Mouse (Mus musculus) right cerebral cortex, adult 2 months (tissue): Measurements from ENCODE around the gene Ets2.
A peak's percentile ranks its signal among the peaks of the same experiment; 100 is the strongest.
"Not testable (repeated sequence)": the region's sequence is repeated elsewhere in the genome, so short reads cannot be mapped to it uniquely, and the experiment has no call there.

Experiments
- DNase-seq, 2 experiments: peaks; one replicate each; pipeline ENCODE4 v3.0.0; 2021 to 2022; ENCODE audit warnings: low spot score in 2 of 2

Gene Ets2

DNA sequence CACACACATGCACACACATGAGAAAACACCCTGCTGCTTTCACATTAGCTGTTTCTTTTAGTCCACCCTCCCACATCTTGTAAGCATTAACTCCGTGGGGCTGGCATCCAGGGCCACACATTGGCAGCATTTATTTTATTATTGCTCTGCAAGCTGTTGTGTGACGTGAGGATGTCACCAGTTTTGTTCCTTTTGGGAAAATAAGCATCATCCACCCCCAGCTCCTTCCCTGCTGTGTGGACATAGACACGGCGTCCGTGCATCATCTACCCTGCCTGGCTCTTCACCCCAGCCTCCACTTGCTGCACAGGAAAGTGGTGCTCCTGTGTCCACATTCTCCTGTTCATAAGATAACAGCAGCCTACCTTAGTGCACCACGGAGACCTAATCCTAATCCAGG is 27.9 kb downstream of the Ets2 start:
- no peak for DNase-seq

GRCm38 (mm10) chr16:95734785-95735184 is 32.9 kb downstream of the Ets2 start:
- no peak for DNase-seq

- DNase-seq = no peak
These were observed 34.2 kb downstream of the Ets2 start for GRCm38 (mm10) chr16:95736059-95736458.

DNA sequence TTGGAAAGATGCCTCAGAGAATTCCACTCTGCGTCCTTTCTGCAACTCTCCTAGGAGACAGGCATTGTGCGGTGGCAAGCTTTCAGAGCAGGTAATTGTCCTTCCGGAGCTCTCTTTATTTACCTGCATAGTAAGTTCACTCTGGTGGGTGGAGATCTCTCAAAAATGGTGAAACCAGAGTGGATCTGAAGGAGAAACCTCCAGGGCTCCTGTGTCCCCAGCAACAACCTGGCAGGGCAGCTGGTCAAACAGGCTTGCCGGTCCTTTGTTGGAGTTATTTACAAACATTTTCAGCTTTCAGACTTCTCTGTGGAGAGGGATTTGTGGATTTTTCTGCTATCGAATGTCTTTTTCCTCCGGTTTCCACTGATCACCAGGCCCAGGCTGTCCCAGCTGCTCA is 34.6 kb downstream of the Ets2 start:
- no peak for DNase-seq

DNA sequence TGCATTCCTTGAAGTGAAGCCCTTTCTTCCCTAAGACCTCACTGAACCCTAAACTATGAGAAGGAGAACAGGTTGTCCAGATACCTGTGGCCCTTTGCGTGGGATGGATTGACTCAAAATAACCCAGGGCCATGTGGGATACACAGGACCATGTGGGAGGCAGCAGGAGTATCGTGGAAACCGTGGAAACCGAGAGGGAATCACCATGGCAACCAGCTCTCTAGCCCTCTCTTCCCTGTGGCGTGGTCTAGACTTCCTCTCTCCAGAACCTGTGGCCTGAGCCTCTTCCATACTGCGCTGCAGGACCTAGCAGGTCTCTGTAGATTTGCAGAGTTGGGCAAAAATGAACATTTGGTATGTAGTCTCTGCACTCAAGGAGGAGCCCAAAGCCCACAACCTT is 37.6 kb downstream of the Ets2 start:
- DNase-seq = peak; percentile 63 to 68

GRCm38 (mm10) chr16:95741358-95741757 is 39.5 kb downstream of the Ets2 start:
- no peak for DNase-seq

DNA sequence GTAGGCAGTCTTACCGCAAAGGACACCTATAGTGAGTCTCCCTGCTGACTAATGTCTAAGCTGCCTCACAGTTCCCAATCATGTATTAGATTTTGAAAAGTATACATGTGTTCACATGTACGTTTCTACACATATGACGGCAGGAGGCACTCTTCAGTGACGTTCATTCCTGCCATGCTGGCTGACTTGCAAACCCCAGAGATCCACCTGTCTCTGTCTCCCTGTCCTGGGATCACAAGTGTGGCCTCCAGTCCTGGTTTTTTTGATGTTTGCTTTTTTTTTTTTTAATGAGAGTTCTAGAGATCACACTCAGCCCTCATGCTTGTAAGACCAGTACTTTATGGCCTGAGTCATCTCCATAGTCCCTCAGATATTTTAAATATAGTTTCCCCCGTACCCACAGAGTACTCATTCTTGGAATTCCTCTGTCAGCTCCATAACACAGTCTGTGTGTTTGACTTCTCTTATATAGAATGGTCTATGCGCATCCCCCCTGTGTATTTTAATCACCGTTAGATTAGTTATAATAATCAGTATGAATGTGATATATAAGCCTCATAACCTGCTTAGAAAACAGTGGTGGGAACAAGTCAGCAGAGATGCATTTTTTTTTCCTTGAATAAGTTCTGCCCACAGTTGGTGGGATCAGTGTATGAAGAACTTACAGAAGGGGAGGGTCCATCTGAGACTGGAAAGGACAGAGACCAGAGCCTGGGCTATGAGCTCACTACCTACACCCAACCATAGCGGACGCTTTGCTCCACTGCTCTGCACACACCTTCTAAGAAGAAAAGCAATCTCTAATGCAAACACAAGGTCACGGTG is 40.3 kb downstream of the Ets2 start:
- no peak for DNase-seq

- DNase-seq = no peak
These were observed 40.8 kb downstream of the Ets2 start for GRCm38 (mm10) chr16:95742740-95743030.

DNA sequence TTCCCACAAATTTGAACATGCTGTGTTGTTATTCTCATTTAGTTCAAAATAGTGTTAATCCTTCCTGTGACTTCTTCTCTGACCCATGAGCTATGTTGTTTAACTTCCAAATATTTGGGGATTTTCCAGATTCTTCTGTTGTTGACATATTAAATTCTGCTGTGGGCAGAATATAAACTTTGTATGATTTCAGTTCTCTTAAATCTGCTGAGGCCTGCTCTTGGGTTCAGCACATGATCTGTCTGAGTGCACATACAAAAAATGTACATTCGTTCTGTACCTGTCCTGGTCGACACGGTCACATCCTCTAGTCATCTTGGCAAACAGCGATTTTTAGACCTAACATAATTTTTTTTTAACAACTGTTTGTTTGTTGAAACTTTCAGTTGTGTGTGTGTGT is 41.2 kb downstream of the Ets2 start:
- no peak for DNase-seq

DNA sequence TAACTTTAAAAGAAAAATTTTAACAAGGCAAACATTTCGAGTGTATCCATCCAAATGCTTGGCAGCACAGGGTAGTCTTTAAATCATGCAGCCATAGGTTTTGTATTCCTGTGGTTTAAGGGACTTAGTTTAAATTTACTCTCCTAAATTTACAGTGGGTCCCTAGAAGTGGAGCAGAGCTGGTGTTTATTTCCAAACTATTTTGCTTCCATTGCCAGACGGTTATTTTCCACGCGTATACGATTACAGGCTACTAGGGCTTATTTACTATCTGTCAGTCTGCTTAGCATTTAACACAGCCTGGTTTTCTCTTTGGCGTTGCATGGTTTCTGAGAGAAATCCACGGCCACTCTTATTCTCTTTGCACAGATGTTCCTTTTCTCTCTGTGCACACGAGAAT is 42.9 kb downstream of the Ets2 start:
- DNase-seq = no peak

GRCm38 (mm10) chr16:95745685-95746084 is 43.8 kb downstream of the Ets2 start:
- no peak for DNase-seq

- no peak for DNase-seq
These were observed 44.7 kb downstream of the Ets2 start for GRCm38 (mm10) chr16:95746565-95746964.

DNA sequence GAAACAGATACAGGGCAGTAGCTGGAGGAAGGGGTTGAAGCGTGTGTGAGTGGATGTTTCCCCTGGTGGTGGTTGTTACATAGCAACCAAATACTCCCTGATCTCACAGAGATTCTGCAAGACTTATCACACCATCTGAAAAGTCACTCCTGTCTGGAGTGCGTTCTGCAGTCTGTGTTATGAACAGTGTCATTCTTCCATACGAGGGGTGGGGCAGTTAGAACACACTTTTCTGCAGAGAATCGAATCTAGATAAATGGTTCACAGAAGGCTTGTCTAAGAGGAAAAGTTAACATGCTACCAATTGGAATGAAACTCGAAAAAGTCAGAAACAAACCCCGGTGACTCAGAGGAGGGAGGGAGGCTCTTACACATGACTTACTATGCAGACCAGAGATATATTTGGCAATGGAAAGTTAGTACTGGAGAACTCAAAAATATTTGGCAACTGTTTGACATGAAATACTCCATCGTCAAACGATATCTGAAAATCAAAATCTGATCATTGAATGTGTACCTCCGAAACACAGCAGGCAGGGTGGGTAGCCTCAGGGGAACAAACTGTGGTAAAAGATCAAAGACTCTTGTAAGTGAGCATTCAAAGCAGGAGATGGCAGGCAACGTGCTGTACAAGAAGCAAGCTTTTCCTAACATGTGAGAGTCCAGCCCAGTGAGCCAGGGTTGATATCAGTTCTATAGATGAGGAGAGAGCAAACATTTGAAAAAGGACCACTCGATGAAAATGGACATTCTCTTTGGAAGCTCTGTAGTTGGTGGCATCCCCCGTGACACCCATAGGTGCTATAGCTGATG is 47.6 kb downstream of the Ets2 start:
- no peak for DNase-seq

DNA sequence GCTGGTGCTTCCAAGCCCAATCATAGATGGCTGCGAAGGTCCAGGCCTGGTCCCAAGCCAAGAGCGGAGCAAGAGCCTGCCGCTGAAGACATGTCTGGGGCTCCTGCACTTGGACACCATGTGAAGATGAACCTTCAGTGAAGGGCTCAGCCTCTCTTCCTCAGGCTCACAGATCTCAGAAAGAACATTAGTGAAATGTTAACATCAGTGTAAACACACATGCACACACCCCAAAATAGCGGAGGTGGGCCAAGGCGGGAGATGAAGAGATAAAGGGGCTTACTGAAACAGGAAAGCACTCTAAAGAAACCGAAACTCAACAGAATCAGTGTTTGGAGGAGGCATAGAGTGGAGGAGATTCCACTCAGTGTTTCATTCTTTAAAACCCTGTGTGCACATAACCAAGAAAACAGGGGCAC is 48.3 kb downstream of the Ets2 start:
- DNase-seq = no peak

DNA sequence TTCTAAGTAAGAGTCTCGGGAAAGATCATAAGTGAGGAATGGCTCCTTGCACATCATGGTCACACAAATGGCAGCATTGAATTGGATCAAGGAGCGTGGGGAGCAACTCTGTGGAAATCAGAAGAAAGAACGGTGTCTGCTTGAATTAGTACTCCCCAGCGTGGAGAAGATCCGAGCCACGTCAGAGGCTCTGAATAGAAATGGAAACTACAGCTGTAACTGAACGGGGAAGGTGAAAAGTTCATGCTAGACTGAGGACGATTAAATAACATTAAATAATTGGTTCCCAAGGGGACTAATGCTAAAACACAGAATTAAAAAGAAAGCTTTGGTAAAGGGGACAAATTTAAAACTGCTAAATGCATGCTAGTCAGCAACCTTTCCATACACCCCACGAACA is 50.6 kb downstream of the Ets2 start:
- DNase-seq = no peak

DNA sequence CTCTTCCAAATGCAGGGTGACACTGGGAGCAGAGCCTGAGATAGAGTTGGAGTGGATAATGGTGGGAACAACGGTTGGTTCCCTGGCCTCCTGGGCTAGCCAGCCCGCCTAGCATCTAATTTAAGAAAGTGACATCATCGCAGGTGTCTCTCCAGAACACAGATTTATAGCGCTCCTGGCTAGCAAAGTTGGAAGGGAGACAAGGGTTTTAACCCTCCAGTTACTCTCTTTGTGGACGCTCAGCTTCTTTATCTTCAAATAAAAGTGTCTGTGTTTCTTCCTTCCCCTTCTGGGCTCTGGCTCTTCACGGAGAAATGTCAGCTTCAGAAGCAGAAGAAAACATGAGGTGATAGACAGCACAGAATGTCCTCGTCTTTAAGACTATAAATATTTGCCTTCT is 51.4 kb downstream of the Ets2 start:
- no peak for DNase-seq

GRCm38 (mm10) chr16:95759151-95759987 is 57.5 kb downstream of the Ets2 start:
- no peak for DNase-seq

GRCm38 (mm10) chr16:95759988-95760391 is 58.1 kb downstream of the Ets2 start:
- no peak for DNase-seq

- DNase-seq = no peak
These were observed 59.9 kb downstream of the Ets2 start for GRCm38 (mm10) chr16:95761742-95762141.

- no peak for DNase-seq
These were observed 61.3 kb downstream of the Ets2 start for GRCm38 (mm10) chr16:95763201-95763600.

DNA sequence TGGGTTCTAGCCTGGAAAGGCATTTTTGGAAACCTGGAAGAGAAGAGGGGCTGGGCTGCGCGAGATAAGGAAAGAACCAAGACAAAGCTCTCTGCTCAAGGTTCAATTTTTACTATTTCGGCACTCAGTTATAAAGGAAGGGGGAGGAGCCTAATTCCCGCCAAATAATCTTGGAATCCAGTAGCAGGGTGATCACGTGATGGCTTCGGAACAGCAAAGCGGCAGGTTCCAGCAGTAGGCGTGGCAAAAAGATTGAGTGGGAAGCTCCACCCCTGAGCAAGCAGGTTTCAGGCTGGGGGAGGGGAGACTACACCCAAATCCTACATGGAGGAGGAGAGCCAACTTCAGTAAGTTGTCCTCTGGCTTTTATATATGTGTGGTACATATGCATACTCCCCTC is 62.2 kb downstream of the Ets2 start:
- DNase-seq = not testable (repeated sequence)

DNA sequence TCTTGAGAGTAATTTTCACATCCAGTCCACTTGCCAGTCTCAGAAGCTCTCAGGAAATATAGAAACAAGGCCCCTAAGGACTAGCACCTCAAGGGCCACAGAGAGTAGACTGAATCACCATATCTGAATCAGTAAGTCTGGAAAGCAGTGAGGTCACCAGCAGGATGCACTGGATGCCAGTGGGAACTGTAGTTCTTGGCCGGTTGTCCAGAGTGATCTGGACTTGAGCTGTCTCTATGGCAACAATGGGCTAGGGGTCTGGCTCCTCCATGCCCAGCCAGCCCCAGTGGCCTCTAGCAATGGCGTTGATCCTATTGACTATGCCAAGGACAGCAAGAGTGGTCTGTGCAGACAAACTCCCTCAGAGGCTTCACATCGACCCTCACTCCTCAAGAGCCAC is 64.3 kb downstream of the Ets2 start:
- no peak for DNase-seq
